Mouse (Mus musculus) midbrain, embryonic 14.5 days (tissue): ENCODE results near the gene Cln5. TPM values are rescaled to one million over a fixed set of nuclear protein-coding genes. Genes with fewer than 3 reads are reported as not detected.

Source experiments
- ATAC-seq: fragments of 200-750 bp; cut with Nextera tagmentation; 2 replicates; pipeline ENCODE4 v1.8.0; 2017; ENCODE audit warnings: moderate number of reproducible peaks, moderate library complexity; ENCODE audit not compliant: low FRiP score, low TSS enrichment
- DNase-seq: peaks from one replicate; pipeline ENCODE4 v3.0.0-alpha.2; 2015
- H3K27ac ChIP-seq: fragments of 300-500 bp; sonication (generic); replicated peaks from 2 replicates; pipeline ENCODE4 v1.5.1; 2014; ENCODE audit warnings: mild to moderate bottlenecking, low read depth, low read length, moderate library complexity
- H3K27me3 ChIP-seq: fragments of 300-500 bp; sonication (generic); 2 replicates; pipeline ENCODE4 v1.6.1; 2014; ENCODE audit warnings: low read length, control low read depth, mixed read lengths; ENCODE audit not compliant: control insufficient read depth, insufficient read depth
- H3K36me3 ChIP-seq: fragments of 300-500 bp; sonication (generic); 2 replicates; pipeline ENCODE4 v1.6.1; 2014; ENCODE audit warnings: low read length, control low read depth; ENCODE audit not compliant: control insufficient read depth, insufficient read depth
- H3K4me1 ChIP-seq: fragments of 300-500 bp; sonication (generic); 2 replicates; pipeline ENCODE4 v1.6.1; 2014; ENCODE audit warnings: mild to moderate bottlenecking, antibody characterized with exemption, low read length, control low read depth; ENCODE audit not compliant: control insufficient read depth, insufficient read depth
- H3K4me2 ChIP-seq: fragments of 300-500 bp; sonication (generic); 2 replicates; pipeline ENCODE4 v1.6.1; 2014; ENCODE audit warnings: mild to moderate bottlenecking, low read length, moderate library complexity
- H3K4me3 ChIP-seq: fragments of 300-500 bp; sonication (generic); replicated peaks from 2 replicates; pipeline ENCODE4 v1.5.1; 2014; ENCODE audit warnings: low read depth, low read length
- H3K9ac ChIP-seq: fragments of 300-500 bp; sonication (generic); replicated peaks from 2 replicates; pipeline ENCODE4 v1.6.1; 2014; ENCODE audit warnings: mild to moderate bottlenecking, low read length, moderate library complexity
- H3K9me3 ChIP-seq: fragments of 300-500 bp; sonication (generic); 2 replicates; pipeline ENCODE4 v1.6.1; 2016; ENCODE audit warnings: low read length, control low read depth, mixed read lengths; ENCODE audit not compliant: control insufficient read depth
- WGBS: fragments of 180-500 bp; shearing (Covaris S2); extraction: QIAGEN DNeasy Blood & Tissue Kit; methylation state at CpG from one replicate; pipeline ENCODE4 v1.1.7; 2014; 5-methylcytosine and 5-hydroxymethylcytosine counted together
- polyA plus RNA-seq: library from polyadenylated mRNA; unstranded; fragments of >200 nt; fragmentation: Nextera tagmentation; extraction: Ambion mirVana; gene quantifications from 2 replicates; pipeline ENCODE4 v1.2.1, GENCODE M21; 2014

The Cln5 gene
- 9.0 and 13.3 TPM in 2 replicates for polyA plus RNA-seq

DNA sequence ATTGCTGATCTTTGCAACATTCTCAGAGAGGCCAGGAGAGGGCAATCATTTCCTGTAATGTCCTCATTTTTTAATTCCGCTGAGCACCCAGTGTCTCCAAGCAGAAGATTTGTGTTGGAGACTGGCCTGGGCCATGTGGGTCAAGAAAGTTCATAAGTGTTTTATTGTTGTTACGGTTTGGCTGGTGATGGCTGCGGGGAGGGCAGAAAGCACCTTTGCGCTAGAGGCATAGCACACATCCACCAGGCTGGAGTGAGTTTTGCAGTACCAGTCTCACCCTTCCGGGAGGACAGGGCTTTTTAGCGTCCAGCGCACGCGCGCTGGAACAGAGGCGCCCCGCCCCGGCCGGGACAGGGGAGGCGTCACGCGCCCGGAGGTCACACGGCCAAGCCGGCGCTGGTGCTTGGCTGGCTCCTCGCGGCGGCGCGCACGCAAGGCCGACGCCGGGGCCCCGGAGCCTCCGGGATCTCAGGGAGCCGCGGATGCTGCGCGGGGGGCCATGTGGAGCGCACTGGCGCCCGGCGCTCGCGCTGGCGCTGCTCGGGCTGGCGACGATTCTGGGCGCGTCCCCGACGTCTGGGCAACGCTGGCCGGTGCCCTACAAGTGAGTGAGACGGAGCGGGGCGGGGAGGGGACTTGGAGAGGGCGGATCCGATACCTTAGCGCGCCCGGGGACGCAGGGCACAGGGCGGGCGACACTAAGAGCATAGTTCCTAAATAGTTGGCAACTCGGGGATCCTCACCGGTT lies at the start of gene Cln5:
TSS of gene Cln5 (plus strand) at position 353 of the 748 bp plus-strand sequence.
- WGBS = under 1% methylated on average over 65 of the region's 65 CpGs
- peak; percentile 97 for DNase-seq
- Histone ChIP-seq H3K9me3 (no peaks in the 10 kb centered on the region), H3K27ac (peak within 1 kb of the TSS; percentile 81), H3K27me3 (no peaks in the 10 kb centered on the region), H3K9ac (peak within 1 kb of the TSS; percentile 63), H3K4me2 (peak within 1 kb of the TSS; percentile 87), H3K4me1 (peaks cover 9% of the 10 kb centered on the region; the same call in 1 of the 2 replicates), H3K36me3 (no peaks in the 10 kb centered on the region; the same call in 1 of the 2 replicates), H3K4me3 (peak within 1 kb of the TSS; percentile 67)
- ATAC-seq = peak; percentile 96

DNA sequence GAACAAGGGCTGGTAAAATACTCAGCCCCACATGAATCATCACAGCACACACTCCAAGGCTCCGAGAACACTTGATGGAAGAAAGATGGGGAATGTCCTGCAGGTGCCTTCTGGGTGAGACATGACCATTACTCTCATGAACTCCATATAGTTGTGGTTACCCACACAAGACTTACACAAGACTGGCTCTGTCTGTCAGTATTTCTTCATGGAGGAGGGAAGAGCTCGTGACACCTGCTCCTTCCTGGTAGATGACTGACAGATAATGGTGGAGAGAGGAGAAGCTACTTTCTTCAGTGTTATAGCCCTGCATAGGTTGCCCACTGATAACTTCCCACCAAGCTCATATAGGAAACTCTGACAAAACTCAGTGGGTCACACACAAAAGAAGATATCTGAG lies 40.8 kb upstream of the Cln5 start:
- no peak overlapping the region for H3K27ac ChIP-seq
- H3K36me3 ChIP-seq = no peaks in the 10 kb centered on the region
- no peak overlapping the region for H3K9ac ChIP-seq
- DNase-seq = no peak
- no peak for ATAC-seq
- no peaks in the 10 kb centered on the region for H3K4me1 ChIP-seq
- H3K27me3 ChIP-seq = no peaks in the 10 kb centered on the region
- H3K4me2 ChIP-seq = no peak overlapping the region
- no peak overlapping the region for H3K4me3 ChIP-seq
- 81% methylated on average over 2 of the region's 2 CpGs for WGBS
- no peaks in the 10 kb centered on the region for H3K9me3 ChIP-seq

DNA sequence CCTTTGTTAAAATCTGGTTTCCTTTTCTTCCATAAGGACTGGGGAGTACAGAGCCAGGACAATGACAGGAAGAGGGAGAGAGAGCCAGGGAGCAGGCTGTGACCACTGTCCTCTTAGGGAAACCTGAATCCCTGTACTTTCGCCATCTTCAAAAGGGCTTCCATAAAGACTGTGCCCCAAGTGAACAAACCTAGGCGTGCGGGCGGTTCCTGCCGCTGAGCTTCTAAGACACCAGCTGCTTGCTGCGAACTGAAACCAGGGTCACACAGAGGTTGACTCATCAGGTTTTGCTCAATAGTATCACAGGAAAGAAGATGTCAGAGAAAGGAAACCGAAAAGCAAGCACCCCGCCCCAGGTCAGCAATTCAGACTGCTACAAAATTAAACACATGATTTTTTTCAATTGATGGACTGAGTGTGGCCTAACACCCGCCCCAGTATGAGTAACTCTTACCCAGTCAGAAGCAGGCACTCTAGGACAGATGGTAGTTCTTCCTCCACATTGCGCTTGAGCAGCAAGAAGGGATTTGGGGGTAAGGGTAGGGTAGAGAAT lies 36.7 kb upstream of the Cln5 start:
- H3K27ac ChIP-seq = no peak overlapping the region
- H3K4me1 ChIP-seq = no peaks in the 10 kb centered on the region
- H3K36me3 ChIP-seq = no peaks in the 10 kb centered on the region
- no peak overlapping the region for H3K4me3 ChIP-seq
- no peaks in the 10 kb centered on the region for H3K9me3 ChIP-seq
- WGBS = 84% methylated on average over 10 of the region's 10 CpGs
- no peak for ATAC-seq
- DNase-seq = no peak
- H3K9ac ChIP-seq = no peak overlapping the region
- no peak overlapping the region for H3K4me2 ChIP-seq
- no peaks in the 10 kb centered on the region for H3K27me3 ChIP-seq

DNA sequence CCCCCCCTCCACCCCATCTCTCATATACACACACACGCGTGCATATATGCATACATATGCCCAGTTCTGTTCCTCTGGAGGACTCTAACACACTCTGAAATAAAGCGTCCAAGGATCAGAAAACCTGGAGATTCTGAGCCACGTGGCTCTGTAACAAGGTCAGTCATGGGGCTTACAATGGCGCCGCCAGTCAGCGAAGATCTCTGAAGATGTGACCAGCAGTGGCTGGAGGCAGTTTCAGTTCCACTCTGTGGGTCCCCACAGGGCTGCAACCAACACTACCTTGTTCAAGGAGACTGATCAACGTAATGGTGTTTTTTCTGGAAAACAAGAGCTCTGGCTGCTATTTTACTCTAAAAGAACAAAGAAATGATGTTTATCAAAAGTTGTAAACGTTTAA lies 35.9 kb upstream of the Cln5 start:
- Histone ChIP-seq H3K9me3 (no peaks in the 10 kb centered on the region), H3K4me3 (no peak overlapping the region), H3K4me1 (no peaks in the 10 kb centered on the region), H3K4me2 (no peak overlapping the region), H3K36me3 (no peaks in the 10 kb centered on the region), H3K27ac (no peak overlapping the region), H3K9ac (no peak overlapping the region), H3K27me3 (no peaks in the 10 kb centered on the region)
- ATAC-seq (no peak), DNase-seq (no peak)
- 84% methylated on average over 9 of the region's 9 CpGs for WGBS

DNA sequence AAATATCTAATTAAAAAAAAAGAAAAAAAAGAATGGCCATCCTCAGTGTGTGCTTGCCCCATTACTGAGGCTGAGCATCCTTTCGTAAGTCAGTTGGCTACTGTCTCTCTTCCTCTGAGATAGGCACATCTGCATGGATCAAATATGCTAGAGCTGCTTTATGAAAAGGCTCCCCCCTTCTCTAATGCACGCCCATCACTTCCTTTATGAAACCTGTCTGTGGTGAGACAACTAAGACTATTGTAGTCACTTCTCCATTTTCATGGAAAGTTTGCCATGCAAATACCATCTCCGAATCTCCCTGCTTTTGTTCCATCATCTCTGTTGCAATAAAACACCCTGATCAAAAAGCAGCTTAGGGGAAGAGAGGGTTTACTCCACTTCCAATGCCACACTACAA lies 33.0 kb upstream of the Cln5 start:
- Histone ChIP-seq H3K4me3 (no peak overlapping the region), H3K36me3 (no peaks in the 10 kb centered on the region), H3K9me3 (no peaks in the 10 kb centered on the region), H3K4me1 (no peaks in the 10 kb centered on the region), H3K4me2 (no peak overlapping the region), H3K9ac (no peak overlapping the region), H3K27ac (no peak overlapping the region), H3K27me3 (no peaks in the 10 kb centered on the region)
- DNase-seq (no peak), ATAC-seq (no peak)
- 56% methylated on average over 3 of the region's 3 CpGs for WGBS

DNA sequence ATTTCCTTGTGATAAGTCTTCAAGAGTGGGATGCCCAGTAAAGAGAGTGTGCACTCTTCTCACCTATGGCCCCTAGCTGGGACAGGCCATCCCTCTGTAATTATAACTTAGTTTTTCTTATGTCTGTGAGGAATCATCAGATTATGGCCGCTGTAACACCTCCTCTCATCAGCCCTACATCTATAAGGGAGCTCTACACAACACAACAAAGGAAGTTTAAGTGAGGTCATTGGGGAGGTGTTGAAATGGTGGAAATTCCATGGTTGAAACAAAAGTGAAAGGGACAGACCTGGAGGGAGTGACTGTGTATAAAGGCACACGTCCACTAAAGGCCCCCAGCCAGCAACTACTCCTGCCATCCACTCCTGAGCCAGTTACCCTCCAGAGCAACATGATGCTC lies 23.3 kb upstream of the Cln5 start, which contains the start of gene Acod1:
TSS of gene Acod1 (plus strand) at position 301 of the 400 bp plus-strand sequence.
- Histone ChIP-seq H3K27me3 (no peaks in the 10 kb centered on the region), H3K9me3 (no peaks in the 10 kb centered on the region), H3K4me3 (no peak within 1 kb of the TSS), H3K4me2 (no peak within 1 kb of the TSS), H3K27ac (no peak within 1 kb of the TSS), H3K4me1 (no peaks in the 10 kb centered on the region), H3K9ac (no peak within 1 kb of the TSS), H3K36me3 (no peaks in the 10 kb centered on the region)
- ATAC-seq (no peak), DNase-seq (no peak)
- 88% methylated on average over 2 of the region's 2 CpGs for WGBS

DNA sequence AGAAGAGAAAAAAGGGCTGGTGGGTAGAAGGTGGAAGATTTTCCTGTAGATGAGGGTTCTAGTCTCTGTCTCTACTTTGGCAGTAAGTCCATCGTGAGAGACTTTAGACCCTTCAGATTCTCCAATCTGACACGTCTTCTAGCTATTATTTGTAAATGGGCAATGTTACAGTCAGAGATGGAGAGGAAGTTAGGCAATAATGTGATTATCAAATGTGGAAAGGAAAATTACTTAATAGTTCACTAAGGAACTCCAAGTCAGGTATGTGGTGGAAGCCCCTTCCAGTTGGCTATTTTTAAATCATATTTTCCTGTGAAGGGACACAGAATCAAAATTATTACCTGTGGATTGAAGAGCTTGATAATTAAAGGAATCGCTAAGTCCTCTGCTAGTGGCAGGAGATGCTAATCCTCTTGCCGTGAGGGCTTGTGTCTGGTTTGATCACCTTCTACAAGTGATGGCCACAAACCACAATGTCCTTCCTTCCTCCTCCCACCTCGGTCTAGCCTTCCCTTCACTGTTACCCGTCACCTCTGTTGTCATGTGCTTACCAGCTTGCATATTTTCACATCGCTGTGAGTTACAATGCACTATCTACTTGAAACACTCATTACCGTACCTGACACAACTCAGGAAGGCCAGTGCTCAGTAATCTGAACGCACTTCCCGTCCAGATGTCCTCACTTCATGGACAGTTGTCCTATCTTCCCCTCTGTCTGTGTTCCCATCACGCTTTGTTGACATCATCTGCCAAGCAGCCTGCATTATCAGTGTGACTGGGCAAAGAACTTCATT lies 21.5 kb upstream of the Cln5 start:
- ATAC-seq = no peak
- Histone ChIP-seq H3K27me3 (no peaks in the 10 kb centered on the region), H3K4me2 (no peak overlapping the region), H3K4me3 (no peak overlapping the region), H3K36me3 (no peaks in the 10 kb centered on the region), H3K9ac (no peak overlapping the region), H3K27ac (no peak overlapping the region), H3K9me3 (no peaks in the 10 kb centered on the region), H3K4me1 (no peaks in the 10 kb centered on the region)
- WGBS = 92% methylated on average over 11 of the region's 11 CpGs
- no peak for DNase-seq

DNA sequence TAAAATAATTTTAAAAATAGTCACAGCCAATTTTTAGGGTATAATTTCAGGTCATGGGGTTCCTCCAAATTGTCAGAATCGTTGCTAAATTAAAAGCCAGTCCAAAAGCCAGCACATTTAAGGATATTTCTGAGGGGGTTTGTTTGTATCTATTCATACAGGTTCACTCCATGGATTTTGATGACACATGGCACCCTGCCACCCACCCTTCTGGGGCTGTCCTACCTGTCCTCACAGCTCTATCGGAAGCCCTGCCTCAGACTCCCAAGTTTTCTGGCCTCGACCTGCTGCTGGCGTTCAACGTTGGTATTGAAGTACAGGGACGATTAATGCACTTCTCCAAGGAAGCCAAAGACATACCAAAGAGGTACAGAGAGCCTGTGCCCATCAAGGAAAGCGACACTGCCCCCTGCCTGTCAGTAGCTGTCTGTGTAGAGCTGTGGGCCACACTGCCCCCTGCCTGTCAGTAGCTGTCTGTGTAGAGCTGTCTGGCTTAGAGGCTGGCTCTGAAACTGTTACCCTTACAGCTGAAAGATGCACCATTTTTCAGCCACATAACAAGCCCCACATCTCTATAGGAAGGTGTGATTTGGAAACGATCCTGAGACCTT lies 18.8 kb upstream of the Cln5 start:
- no peaks in the 10 kb centered on the region for H3K9me3 ChIP-seq
- no peak overlapping the region for H3K27ac ChIP-seq
- H3K4me1 ChIP-seq = no peaks in the 10 kb centered on the region
- no peak overlapping the region for H3K9ac ChIP-seq
- ATAC-seq (peak; percentile 62; the same call in 1 of the 2 replicates), DNase-seq (peak; percentile 68)
- no peak overlapping the region for H3K4me3 ChIP-seq
- no peaks in the 10 kb centered on the region for H3K27me3 ChIP-seq
- no peaks in the 10 kb centered on the region for H3K36me3 ChIP-seq
- 42% methylated on average over 8 of the region's 8 CpGs for WGBS
- H3K4me2 ChIP-seq = no peak overlapping the region
